Mouse (Mus musculus) central nervous system, embryonic 11.5 days (tissue): ENCODE results near the gene Pnpo. TPM values are rescaled to one million over a fixed set of nuclear protein-coding genes. Genes with fewer than 3 reads are reported as not detected.

Experiments
- polyA plus RNA-seq: library from polyadenylated mRNA; depleted of rRNA; stranded (reverse); fragments of >200 nt; gene quantifications from 2 replicates; pipeline ENCODE4 v1.2.3, GENCODE M21; 2012; rRNA removed

Gene Pnpo
- 22.7 and 26.6 TPM in 2 replicates for polyA plus RNA-seq

DNA sequence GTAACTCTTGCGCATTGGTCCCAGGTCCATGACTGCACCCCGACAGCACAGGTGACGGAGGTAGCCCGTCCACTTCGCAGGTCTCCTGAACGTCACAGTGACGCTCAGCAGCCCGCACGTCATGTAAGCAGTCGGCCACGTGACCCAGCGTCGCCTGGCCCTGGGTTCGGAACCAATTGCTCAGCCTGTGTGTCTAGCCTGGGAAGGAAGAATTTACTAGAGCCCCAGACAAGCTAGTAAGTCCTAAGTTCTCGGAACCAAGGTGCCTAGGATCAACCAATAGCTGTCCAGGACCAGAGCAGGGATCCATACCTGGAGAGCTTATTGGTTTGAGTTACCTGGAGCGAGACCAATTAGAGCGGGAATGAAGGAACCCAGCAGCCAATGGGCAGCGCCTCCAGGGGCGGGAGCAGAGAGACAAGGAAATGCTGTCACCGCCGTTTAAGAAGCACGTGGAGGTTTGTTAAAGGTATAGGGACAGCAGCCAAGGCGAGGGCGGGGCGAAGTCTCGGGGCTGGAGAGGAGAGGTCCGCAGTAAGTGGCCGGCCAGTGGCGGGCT, at the start of gene Pnpo:
Gene Pnpo, minus strand, starts transcription at position 241 of the 559 bp plus-strand sequence.

GRCm38 (mm10) chr11:96982859-96983258, 39.1 kb upstream of the Pnpo start, which contains the start of gene Sp2:
Gene Sp2 (minus strand): TSS chr11:96982959.

GRCm38 (mm10) chr11:96928088-96928487, 15.7 kb downstream of the Pnpo start, which contains the start of gene Prr15l:
Gene Prr15l (plus strand): TSS chr11:96928104.

DNA sequence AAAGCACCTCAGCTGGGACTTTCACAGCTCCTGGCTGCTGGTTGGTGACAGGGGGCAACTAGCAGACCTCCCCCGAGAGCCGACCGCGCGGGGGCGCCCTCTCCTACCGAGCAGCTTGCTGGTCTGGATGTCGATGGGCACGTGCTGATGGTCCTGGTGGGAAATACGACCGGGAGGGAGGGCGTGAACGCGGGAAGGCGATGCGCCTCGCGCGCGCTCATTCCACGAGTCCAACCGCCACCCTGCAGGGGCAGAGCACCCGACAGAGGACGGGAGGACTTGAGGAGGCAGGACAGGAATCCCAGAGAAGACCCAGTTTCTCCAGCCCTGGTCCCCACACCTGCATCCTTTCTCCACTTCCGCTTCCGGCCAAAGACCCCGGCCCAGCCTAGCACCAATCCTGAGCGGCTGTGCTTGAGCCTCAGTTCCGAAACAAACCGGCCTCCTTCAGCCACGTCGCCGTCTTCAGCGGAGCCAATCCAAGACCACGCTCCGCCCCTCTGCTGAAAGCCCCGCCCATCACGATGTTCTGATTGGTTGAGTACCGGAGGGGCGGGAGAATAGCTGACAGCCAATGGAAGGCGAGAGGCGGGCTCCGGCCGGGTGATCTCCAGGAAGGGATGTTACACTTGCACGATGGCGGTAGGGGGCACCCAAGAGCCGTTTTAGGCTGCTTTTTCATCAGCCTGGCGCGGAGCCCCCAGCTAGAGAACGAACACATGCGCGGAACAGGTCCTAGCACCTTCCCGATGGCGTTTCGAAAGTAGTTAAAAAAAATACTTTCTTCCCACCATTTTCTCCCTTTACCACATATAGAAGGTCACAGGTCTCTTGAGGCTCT, 27.5 kb downstream of the Pnpo start, which contains the start of gene Cdk5rap3:
Gene Cdk5rap3, minus strand, starts transcription at position 453 of the 841 bp plus-strand sequence.

Other genes starting within 250 kb of the Pnpo start
- 34.6 and 44.1 TPM in 2 replicates for gene Snx11, start 166.4 kb downstream of the Pnpo start, polyA plus RNA-seq
- gene Cbx1, start 154.9 kb downstream of the Pnpo start, polyA plus RNA-seq: 180 and 280 TPM in 2 replicates
- gene Nfe2l1, start 114.0 kb downstream of the Pnpo start, polyA plus RNA-seq: 68.8 and 124 TPM in 2 replicates
- gene Copz2, start 94.1 kb downstream of the Pnpo start, polyA plus RNA-seq: 39.0 and 47.1 TPM in 2 replicates
- gene Cdk5rap3, start 27.5 kb downstream of the Pnpo start, polyA plus RNA-seq: 78.2 and 94.6 TPM in 2 replicates
- 0.28 and 0.52 TPM in 2 replicates for gene Prr15l, start 15.9 kb downstream of the Pnpo start, polyA plus RNA-seq
- 12.3 and 17.8 TPM in 2 replicates for gene Sp2, start 39.0 kb upstream of the Pnpo start, polyA plus RNA-seq
- 0.38 and 0.94 TPM in 2 replicates for gene Sp6, start 69.4 kb upstream of the Pnpo start, polyA plus RNA-seq
- gene Scrn2, start 86.0 kb upstream of the Pnpo start, polyA plus RNA-seq: 20.1 and 29.7 TPM in 2 replicates
- gene Lrrc46, start 97.4 kb upstream of the Pnpo start, polyA plus RNA-seq: 1.6 and 1.9 TPM in 2 replicates
- 44.7 and 64.8 TPM in 2 replicates for gene Mrpl10, start 97.6 kb upstream of the Pnpo start, polyA plus RNA-seq
- 9.1 and 10.4 TPM in 2 replicates for gene Osbpl7, start 106.6 kb upstream of the Pnpo start, polyA plus RNA-seq
- 0.04 and 0.16 TPM in 2 replicates for gene Tbx21, start 171.3 kb upstream of the Pnpo start, polyA plus RNA-seq
- 27.4 and 27.7 TPM in 2 replicates for gene Tbkbp1, start 207.5 kb upstream of the Pnpo start, polyA plus RNA-seq
- 237 and 490 TPM in 2 replicates for gene Kpnb1, start 243.9 kb upstream of the Pnpo start, polyA plus RNA-seq